Mouse (Mus musculus): ENCODE results near the gene Dapp1.

- no peak for TF ChIP-seq CTCF (IDR thresholded peaks at IDR 0.05; ENCODE audit: low read depth)
- no peak for TF ChIP-seq EP300 (optimal IDR thresholded peaks at IDR 0.05)
These were observed 31.0 kb downstream of the Dapp1 start for GRCm38 (mm10) chr3:137950191-137950885.

Data from stomach, postnatal 0 days (tissue).